Mouse (Mus musculus) bone marrow macrophage, adult 2 months (primary cell): ENCODE measurements around the gene Gdpgp1.

Experiments used
- CTCF ChIP-seq: IDR thresholded peaks from 2 replicates; pipeline ENCODE4 v1.5.1; 2012; ENCODE audit warnings: low read depth, mild to moderate bottlenecking, low read length, moderate library complexity
- POLR2A ChIP-seq: IDR thresholded peaks from 2 replicates; pipeline ENCODE4 v1.6.1; 2012; ENCODE audit warnings: mild to moderate bottlenecking, low read depth, low read length, borderline replicate concordance

GRCm38 (mm10) chr7:80268897-80269750, 36.5 kb downstream of the Gdpgp1 start, which contains the start of gene Vps33b:
- TF ChIP-seq CTCF (no peak), POLR2A (no peak)
